Mouse (Mus musculus) lung, postnatal 0 days (tissue): ENCODE results near the gene Csde1.

Experiments
- CTCF ChIP-seq: IDR thresholded peaks from 2 replicates; pipeline ENCODE4 v1.5.1; 2016; ENCODE audit warnings: antibody characterized with exemption, mild to moderate bottlenecking
- EP300 ChIP-seq: IDR thresholded peaks from 2 replicates; pipeline ENCODE4 v1.6.1; 2016; ENCODE audit warnings: antibody characterized with exemption, mild to moderate bottlenecking, control low read depth

DNA sequence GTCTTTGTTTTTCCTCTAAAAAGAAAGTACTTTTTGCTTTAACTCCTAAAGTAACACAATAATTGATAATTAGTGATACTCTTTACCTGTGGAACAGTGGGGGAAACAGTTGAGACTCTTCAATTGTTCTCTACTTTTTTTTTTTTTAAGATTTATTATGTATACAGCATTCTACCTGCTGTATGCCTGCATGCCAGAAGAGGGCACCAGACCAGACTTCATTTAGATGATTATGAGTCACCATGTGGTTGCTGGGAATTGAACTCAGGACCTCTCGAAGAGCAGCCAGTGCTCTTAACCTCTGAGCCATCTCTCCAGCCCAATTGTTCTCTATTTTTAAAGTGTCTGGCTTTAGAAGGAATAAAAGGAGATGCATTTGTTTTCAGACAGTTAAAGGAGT, 5.9 kb downstream of the Csde1 start:
- TF ChIP-seq CTCF (peak; percentile 57), EP300 (no peak)
